Mouse (Mus musculus): ENCODE measurements at regions not wholly inside any gene's neighbourhood (a gene's known extent, or its start where the extent isn't known, plus 50 kb on each side); places are given as distances from the start of the nearest gene placed in this dataset.

DNA sequence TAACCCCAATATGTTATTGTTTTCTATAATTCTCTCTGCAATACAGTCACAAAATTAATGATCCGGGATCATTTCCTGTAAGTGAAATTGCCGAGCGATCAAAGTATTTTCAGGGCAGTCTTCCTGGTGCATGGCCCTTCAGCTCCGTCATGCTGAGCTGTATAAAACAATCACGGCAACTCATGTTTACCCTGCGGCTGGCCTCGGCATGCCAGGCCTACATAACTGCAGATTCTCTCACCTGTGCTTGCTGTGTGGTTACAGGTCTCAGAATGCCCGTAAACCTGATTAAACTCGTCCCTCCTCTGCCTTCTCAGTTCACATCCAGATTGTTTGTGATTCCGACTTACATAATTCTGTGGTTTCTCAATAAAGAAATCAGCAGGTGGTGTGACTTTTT, 181.2 kb upstream of the Lrig1 start:
- TF ChIP-seq CTCF (IDR thresholded peaks at IDR 0.05; ENCODE audit: low read depth) (no peak), EP300 (IDR thresholded peaks at IDR 0.05; ENCODE audit: low read depth) (no peak)
